Mouse (Mus musculus): ENCODE measurements around the gene Calcoco1. TPM values are rescaled to one million over a fixed set of nuclear protein-coding genes. Genes with fewer than 3 reads are reported as not detected.

Gene Calcoco1
- total and polyA plus RNA-seq, 2 experiments from 2014 or later: 30.3 to 32.4 TPM

DNA sequence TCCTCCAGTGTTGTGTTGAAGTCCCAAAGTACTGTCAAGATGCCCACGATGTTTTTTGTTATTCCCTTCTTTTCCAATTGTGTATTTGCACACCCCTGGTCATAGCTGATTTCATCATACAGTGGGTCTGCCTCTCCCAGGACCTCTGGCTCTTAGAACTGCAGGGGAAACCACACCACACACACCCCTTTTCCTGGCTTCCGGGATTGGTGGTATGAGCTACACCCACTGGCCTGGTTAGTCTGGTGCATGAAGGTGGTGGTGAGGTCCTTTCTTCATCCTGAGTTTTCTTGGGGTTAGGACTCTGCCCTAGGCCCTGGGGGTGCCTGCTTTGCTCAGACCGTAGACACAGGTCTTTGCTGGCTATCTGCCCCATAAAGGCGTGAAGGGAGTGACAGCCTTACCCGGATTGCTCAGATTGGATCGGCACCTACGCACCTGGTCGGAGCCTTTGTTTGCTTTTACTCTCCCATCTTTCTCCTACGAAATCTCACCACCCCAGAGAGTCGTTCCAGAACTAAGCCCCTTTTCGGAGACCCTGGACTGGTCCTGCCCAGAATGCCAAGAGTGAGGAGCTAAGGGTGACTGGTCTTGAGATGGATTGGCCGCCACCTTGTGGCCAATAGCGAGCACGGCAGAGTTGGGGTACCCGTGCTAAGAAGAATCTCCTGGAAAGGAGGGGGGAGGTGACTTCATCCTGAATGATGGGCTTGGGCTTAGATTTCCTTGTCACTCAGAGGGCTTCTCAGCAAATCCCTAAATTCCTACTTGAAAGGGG is 17.7 kb upstream of the Calcoco1 start:
- Histone ChIP-seq H3K36me3 (ENCODE audit: insufficient read depth, low read length) (no peaks in the 10 kb centered on the region), H3K4me3 (ENCODE audit: low read length) (no peak overlapping the region), H3K9ac (replicated peaks; ENCODE audit: low read length) (no peak overlapping the region), H3K27me3 (ENCODE audit: insufficient read depth, low read length) (no peaks in the 10 kb centered on the region), H3K4me1 (ENCODE audit: insufficient read depth, low read length) (peaks cover 11% of the 10 kb centered on the region), H3K27ac (peak overlapping the region; percentile 20; the same call in 1 of the 2 replicates), H3K9me3 (ENCODE audit: low read length) (no peaks in the 10 kb centered on the region), H3K4me2 (ENCODE audit: low read depth, low read length) (no peak overlapping the region)
- 33% methylated on average over 15 of the region's 15 CpGs for WGBS
- peak; percentile 93 for TF ChIP-seq CTCF (IDR thresholded peaks at IDR 0.05; ENCODE audit: low read depth)
- DNase-seq (ENCODE audit: low spot score): peak; percentile 93
- peak; percentile 53 for ATAC-seq

GRCm38 (mm10) chr15:102738434-102738833 is 16.5 kb upstream of the Calcoco1 start:
- Histone ChIP-seq H3K36me3 (ENCODE audit: insufficient read depth, low read length) (no peaks in the 10 kb centered on the region), H3K9ac (replicated peaks; ENCODE audit: low read length) (no peak overlapping the region), H3K4me1 (ENCODE audit: insufficient read depth, low read length) (no peaks in the 10 kb centered on the region; the same call in 1 of the 2 replicates), H3K4me2 (ENCODE audit: low read depth, low read length) (no peak overlapping the region), H3K9me3 (ENCODE audit: low read length) (no peaks in the 10 kb centered on the region), H3K27ac (no peak overlapping the region), H3K4me3 (ENCODE audit: low read length) (no peak overlapping the region), H3K27me3 (ENCODE audit: insufficient read depth, low read length) (no peaks in the 10 kb centered on the region)
- no peak for TF ChIP-seq CTCF (IDR thresholded peaks at IDR 0.05; ENCODE audit: low read depth)
- DNase-seq (ENCODE audit: low spot score): no peak
- ATAC-seq: no peak
- 64% methylated on average over 2 of the region's 2 CpGs for WGBS

DNA sequence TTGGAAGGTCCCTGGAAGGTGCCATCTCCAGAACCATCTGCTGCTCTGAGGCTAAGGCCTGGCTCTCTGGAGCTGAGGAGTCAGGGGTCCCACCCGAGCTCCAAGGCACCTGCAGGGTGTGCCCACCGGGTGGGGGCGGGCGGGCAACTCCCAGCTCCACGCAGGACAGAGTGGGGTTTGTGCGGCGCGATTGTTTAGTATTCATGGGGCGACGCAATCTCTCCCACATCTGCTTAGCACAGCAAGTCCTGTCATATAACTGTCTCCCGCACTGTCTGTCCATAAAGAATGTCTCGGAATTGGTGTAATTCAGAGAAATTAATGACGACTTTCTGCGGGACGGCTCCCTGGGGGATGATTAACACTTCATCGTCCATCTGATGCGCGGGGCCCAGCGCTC is 15.1 kb upstream of the Calcoco1 start:
- Histone ChIP-seq H3K4me2 (ENCODE audit: low read depth, low read length) (no peak overlapping the region), H3K27me3 (ENCODE audit: insufficient read depth, low read length) (no peaks in the 10 kb centered on the region), H3K9ac (replicated peaks; ENCODE audit: low read length) (no peak overlapping the region), H3K36me3 (ENCODE audit: insufficient read depth, low read length) (no peaks in the 10 kb centered on the region), H3K9me3 (ENCODE audit: low read length) (no peaks in the 10 kb centered on the region), H3K27ac (peak overlapping the region; percentile 59; the same call in 1 of the 2 replicates), H3K4me1 (ENCODE audit: insufficient read depth, low read length) (no peaks in the 10 kb centered on the region; the same call in 1 of the 2 replicates), H3K4me3 (ENCODE audit: low read length) (no peak overlapping the region)
- TF ChIP-seq CTCF (IDR thresholded peaks at IDR 0.05; ENCODE audit: low read depth): no peak
- ATAC-seq (no peak), DNase-seq (ENCODE audit: low spot score) (no peak)
- WGBS: 62% methylated on average over 19 of the region's 19 CpGs

- Histone ChIP-seq H3K27me3 (ENCODE audit: insufficient read depth, low read length) (no peaks in the 10 kb centered on the region), H3K27ac (peak overlapping the region; percentile 59), H3K9ac (replicated peaks; ENCODE audit: low read length) (0 out of 2 replicates have a peak overlapping the region, but pooled peaks have one; percentile 9), H3K4me3 (ENCODE audit: low read length) (peak overlapping the region; percentile 18; the same call in 1 of the 2 replicates), H3K36me3 (ENCODE audit: insufficient read depth, low read length) (no peaks in the 10 kb centered on the region), H3K4me2 (ENCODE audit: low read depth, low read length) (peak overlapping the region; percentile 49), H3K9me3 (ENCODE audit: low read length) (no peaks in the 10 kb centered on the region), H3K4me1 (ENCODE audit: insufficient read depth, low read length) (no peaks in the 10 kb centered on the region; the same call in 1 of the 2 replicates)
- ATAC-seq (peak; percentile 63), DNase-seq (ENCODE audit: low spot score) (peak; percentile 78)
- no peak for TF ChIP-seq CTCF (IDR thresholded peaks at IDR 0.05; ENCODE audit: low read depth)
- 14% methylated on average over 31 of the region's 36 CpGs for WGBS
Observed at GRCm38 (mm10) chr15:102736127-102736944, 14.4 kb upstream of the Calcoco1 start.

DNA sequence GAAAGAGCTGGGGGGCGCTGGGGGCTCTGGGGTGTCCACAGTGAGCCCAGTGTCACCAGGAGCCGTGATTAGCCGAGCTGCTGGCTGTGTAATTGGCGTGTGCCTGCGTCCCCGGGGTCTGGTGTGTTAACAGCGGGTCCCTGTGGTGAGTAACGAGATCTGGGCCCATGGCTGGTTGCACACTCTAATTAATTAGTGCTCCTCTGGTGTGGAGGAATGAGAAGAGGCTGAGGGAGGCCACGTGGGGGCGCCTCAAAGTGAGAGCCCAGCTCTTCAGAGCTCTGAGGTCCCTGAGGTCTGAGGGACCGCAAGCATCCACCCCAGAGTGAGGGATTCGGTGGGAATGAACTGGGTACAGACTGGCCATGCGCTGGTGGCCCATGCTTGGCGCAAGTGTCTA is 13.1 kb upstream of the Calcoco1 start:
- no peaks in the 10 kb centered on the region for H3K36me3 ChIP-seq (ENCODE audit: insufficient read depth, low read length)
- H3K27me3 ChIP-seq (ENCODE audit: insufficient read depth, low read length): no peaks in the 10 kb centered on the region
- H3K27ac ChIP-seq: peak overlapping the region; percentile 59
- DNase-seq (ENCODE audit: low spot score) (peak; percentile 69), ATAC-seq (no peak)
- no peak overlapping the region for H3K9ac ChIP-seq (replicated peaks; ENCODE audit: low read length)
- H3K4me3 ChIP-seq (ENCODE audit: low read length): no peak overlapping the region
- H3K4me1 ChIP-seq (ENCODE audit: insufficient read depth, low read length): no peaks in the 10 kb centered on the region; the same call in 1 of the 2 replicates
- no peaks in the 10 kb centered on the region for H3K9me3 ChIP-seq (ENCODE audit: low read length)
- H3K4me2 ChIP-seq (ENCODE audit: low read depth, low read length): no peak overlapping the region
- peak; percentile 49 for TF ChIP-seq CTCF (IDR thresholded peaks at IDR 0.05; ENCODE audit: low read depth)
- 32% methylated on average over 14 of the region's 14 CpGs for WGBS

DNA sequence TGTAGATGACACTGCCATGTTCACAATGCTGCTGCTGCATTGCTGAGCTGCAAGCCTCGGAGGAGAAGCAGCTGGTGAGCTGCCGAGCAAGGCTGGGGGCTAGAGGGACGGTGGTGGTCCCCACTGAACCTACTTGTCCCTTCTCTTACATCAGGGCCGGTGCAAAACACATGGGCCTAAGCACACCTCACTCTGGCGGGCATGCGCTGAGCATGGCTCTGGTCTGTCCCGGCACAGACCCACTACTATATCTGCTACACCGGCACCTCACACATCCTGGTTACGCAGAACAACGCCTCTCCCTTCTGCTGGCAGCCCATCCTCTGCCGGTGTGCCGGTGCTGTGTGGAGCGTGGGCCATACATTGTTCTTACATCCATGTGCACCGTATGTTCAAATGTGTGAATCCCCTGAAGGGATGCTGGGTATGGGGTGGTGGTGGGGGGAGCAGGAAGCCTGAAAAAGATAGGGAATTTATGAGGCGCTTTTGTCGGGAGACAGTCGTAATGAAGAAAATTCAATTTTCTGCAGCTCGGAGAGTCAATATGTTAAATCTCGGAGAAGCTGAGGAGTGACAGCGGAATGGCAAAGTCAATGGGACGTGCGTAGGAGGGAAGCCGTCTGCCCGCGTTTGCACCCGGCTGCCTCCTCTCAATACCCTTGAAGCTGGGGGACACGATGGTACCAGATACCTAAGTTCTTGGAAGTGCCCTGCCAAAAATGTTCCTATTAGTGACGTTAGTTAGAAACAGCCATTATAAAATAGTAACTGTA is 12.0 kb upstream of the Calcoco1 start:
- Histone ChIP-seq H3K27ac (peak overlapping the region; percentile 70), H3K36me3 (ENCODE audit: insufficient read depth, low read length) (no peaks in the 10 kb centered on the region), H3K27me3 (ENCODE audit: insufficient read depth, low read length) (no peaks in the 10 kb centered on the region), H3K9ac (replicated peaks; ENCODE audit: low read length) (no peak overlapping the region), H3K4me2 (ENCODE audit: low read depth, low read length) (no peak overlapping the region), H3K4me1 (ENCODE audit: insufficient read depth, low read length) (no peaks in the 10 kb centered on the region; the same call in 1 of the 2 replicates), H3K9me3 (ENCODE audit: low read length) (no peaks in the 10 kb centered on the region), H3K4me3 (ENCODE audit: low read length) (no peak overlapping the region)
- peak; percentile 40 for DNase-seq (ENCODE audit: low spot score)
- no peak for TF ChIP-seq CTCF (IDR thresholded peaks at IDR 0.05; ENCODE audit: low read depth)
- no peak for ATAC-seq
- 59% methylated on average over 28 of the region's 28 CpGs for WGBS

All from hindbrain, postnatal 0 days (tissue).